Comparison of ENCODE assay signal across 9 mouse cellular contexts in genomic region chr2:165233491-165234290, GRCm38 (mm10). TPM values are rescaled to one million over a fixed set of nuclear protein-coding genes. Genes with fewer than 3 reads are reported as not detected.
DNase-seq lines count a peak whose midpoint lies in the region; ATAC-seq and TF ChIP-seq lines count a peak whose summit lies in the region.
"Had no signal": no experiment of that assay in that cellular context is flagged by ENCODE, and none has a peak within 500 bp of the region (broad histone marks: within the 10 kb centered on the region; RNA-seq: fewer than 3 reads in every experiment).

No protein-coding gene starts in this region.

- peak; percentile 70 for DNase-seq in right cerebral cortex, adult 18-20 months
- DNase-seq in right cerebral cortex, postnatal 36 days (ENCODE audit: low spot score in 2 of 2), result no peak
- DNase-seq in embryo, embryonic 10.5 days (ENCODE audit: low spot score), result peak; percentile 70
- DNase-seq in heart, adult 2 months, result peak; percentile 53 to 78
- DNase-seq in kidney, adult 9 months, result peak; percentile 26
- peak; percentile 73 for DNase-seq in neural tube, embryonic 11.5 days (ENCODE audit: low spot score)
- peak; percentile 54 for DNase-seq in thymus, adult 2 months

- no peaks in the 10 kb centered on the region for H3K36me3 ChIP-seq in heart, adult 2 months (ENCODE audit: control insufficient read depth, insufficient read depth, low read length)
- H3K36me3 ChIP-seq in liver, embryonic 16.5 days (ENCODE audit: control insufficient read depth, insufficient read depth), result no peaks in the 10 kb centered on the region
- H3K36me3 ChIP-seq in neural tube, embryonic 11.5 days (ENCODE audit: control insufficient read depth, insufficient read depth, low read length), result no peaks in the 10 kb centered on the region
- H3K36me3 ChIP-seq in thymus, adult 2 months (ENCODE audit: control insufficient read depth, insufficient read depth, low read length), result no peaks in the 10 kb centered on the region

- peak overlapping the region; percentile 64 for H3K4me2 ChIP-seq in liver, embryonic 16.5 days (ENCODE audit: low read depth, low read length)
- H3K4me2 ChIP-seq in neural tube, embryonic 11.5 days (ENCODE audit: low read depth), result peak overlapping the region; percentile 96

- intact Hi-C loops in heart, adult 2 months (cut with DNase I), result loop anchor here (1.0 to 2.0 kb wide), 3 partner anchors 43 to 155 kb away; no protein-coding TSS in a partner anchor

- no peak for TF ChIP-seq POLR2A in heart, adult 2 months (IDR thresholded peaks at IDR 0.05; ENCODE audit: insufficient read depth, low read depth, low read length)
- TF ChIP-seq POLR2A in thymus, adult 2 months (IDR thresholded peaks at IDR 0.05; ENCODE audit: control insufficient read depth, extremely low read depth, insufficient read depth, low read length, poor library complexity), result no peak

- no peak overlapping the region for H3K9ac ChIP-seq in heart, adult 2 months (ENCODE audit: low read depth, low read length)
- H3K9ac ChIP-seq in liver, embryonic 16.5 days (ENCODE audit: low read depth, low read length), result no peak overlapping the region
- peak overlapping the region; percentile 67 for H3K9ac ChIP-seq in neural tube, embryonic 11.5 days (ENCODE audit: low read length)

- H3K79me2 ChIP-seq in heart, adult 2 months (replicated peaks; ENCODE audit: control insufficient read depth, insufficient read depth, low read length), result no peaks in the 10 kb centered on the region

- TF ChIP-seq CTCF in heart, adult 2 months (IDR thresholded peaks at IDR 0.05), result peak; percentile 85
- TF ChIP-seq CTCF in thymus, adult 2 months (IDR thresholded peaks at IDR 0.05; ENCODE audit: borderline replicate concordance, control insufficient read depth, extremely low read depth, insufficient read depth, low read length, poor library complexity), result 0 out of 2 replicates have a peak, but pooled peaks have one; percentile 34

- WGBS in heart, adult 2 months, result 1% methylated on average over 74 of the region's 82 CpGs
- WGBS in liver, embryonic 16.5 days (ENCODE audit: insufficient replicate concordance), result 2% methylated on average over 69 of the region's 82 CpGs
- 1% methylated on average over 73 of the region's 82 CpGs for WGBS in neural tube, embryonic 11.5 days
- WGBS in thymus, adult 2 months, result 6% methylated on average over 82 of the region's 82 CpGs

- ATAC-seq in liver, embryonic 16.5 days (ENCODE audit: low read depth), result no peak
- peak; percentile 22; the same call in 1 of the 2 replicates for ATAC-seq in neural tube, embryonic 11.5 days (ENCODE audit: insufficient read depth, low FRiP score, low TSS enrichment)

- H3K27ac ChIP-seq in heart, adult 2 months, result no peak overlapping the region
- no peak overlapping the region for H3K27ac ChIP-seq in liver, embryonic 16.5 days (ENCODE audit: low read length)
- 0 out of 2 replicates have a peak overlapping the region, but pooled peaks have one; percentile 60 for H3K27ac ChIP-seq in neural tube, embryonic 11.5 days (ENCODE audit: low read depth, low read length)
- no peak overlapping the region for H3K27ac ChIP-seq in thymus, adult 2 months (ENCODE audit: control insufficient read depth, insufficient read depth, low read length)
- H3K27ac ChIP-seq: macrophage had no signal

- peak overlapping the region; percentile 59 for H3K4me3 ChIP-seq in heart, adult 2 months
- peak overlapping the region; percentile 51 for H3K4me3 ChIP-seq in liver, embryonic 16.5 days (ENCODE audit: low read depth, low read length)
- H3K4me3 ChIP-seq in neural tube, embryonic 11.5 days (ENCODE audit: low read depth, low read length), result peak overlapping the region; percentile 57
- no peak overlapping the region for H3K4me3 ChIP-seq in thymus, adult 2 months (ENCODE audit: control insufficient read depth, insufficient read depth, low read length)

- H3K9me3 ChIP-seq in liver, embryonic 16.5 days (replicated peaks; ENCODE audit: control insufficient read depth, low read length), result no peaks in the 10 kb centered on the region
- no peaks in the 10 kb centered on the region for H3K9me3 ChIP-seq in neural tube, embryonic 11.5 days (ENCODE audit: control insufficient read depth, low read length)

- no peak for TF ChIP-seq EP300 in heart, adult 2 months (IDR thresholded peaks at IDR 0.05; ENCODE audit: insufficient read depth, low read depth, low read length)

- H3K4me1 ChIP-seq in heart, adult 2 months (ENCODE audit: control insufficient read depth, insufficient read depth, low read length), result no peaks in the 10 kb centered on the region
- no peaks in the 10 kb centered on the region; the same call in none of the 2 replicates for H3K4me1 ChIP-seq in liver, embryonic 16.5 days (ENCODE audit: control insufficient read depth, low read depth, low read length)
- H3K4me1 ChIP-seq in neural tube, embryonic 11.5 days (ENCODE audit: control insufficient read depth, insufficient read depth, low read length), result peaks cover 14% of the 10 kb centered on the region
- H3K4me1 ChIP-seq in thymus, adult 2 months (replicated peaks; ENCODE audit: control insufficient read depth, insufficient read depth, low read length), result no peaks in the 10 kb centered on the region

- H3K27me3 ChIP-seq in heart, adult 2 months (ENCODE audit: control insufficient read depth, insufficient read depth, low read length), result peaks cover 10% of the 10 kb centered on the region
- peaks cover 68% of the 10 kb centered on the region for H3K27me3 ChIP-seq in liver, embryonic 16.5 days (ENCODE audit: control insufficient read depth, insufficient read depth, low read depth, low read length)
- H3K27me3 ChIP-seq in neural tube, embryonic 11.5 days (ENCODE audit: control insufficient read depth, insufficient read depth, low read length), result peaks cover 83% of the 10 kb centered on the region
- H3K27me3 ChIP-seq in thymus, adult 2 months (ENCODE audit: control insufficient read depth, insufficient read depth, low read length), result peaks cover 22% of the 10 kb centered on the region

RNA-seq across cellular contexts. Expression of gene Cdh22, which starts 1.0 kb away (rescaled TPM):
- under 1 TPM; 0.50 to 0.65 TPM for total RNA-seq in heart, adult 2 months (2021)
- polyA plus RNA-seq in heart, adult 2 months (2012; rRNA removed), result 0.76 and 1.0 TPM in 2 replicates
- not detected in 2 replicates for polyA plus RNA-seq in liver, embryonic 16.5 days (2015; fragmentation: Nextera tagmentation; extraction: Ambion mirVana)
- 3.1 and 3.4 TPM in 2 replicates for polyA plus RNA-seq in neural tube, embryonic 11.5 days (2014; fragmentation: Nextera tagmentation; extraction: Ambion mirVana)
- 1.2 and 1.3 TPM in 2 replicates for polyA plus RNA-seq in thymus, adult 2 months (2012; rRNA removed)
- polyA plus RNA-seq: macrophage had no signal

RNA-seq across cellular contexts. Expression of gene Slc35c2, which starts 54.0 kb away (rescaled TPM):
- total RNA-seq in heart, adult 2 months (2021), result 10 to 100 TPM; 15.9 to 18.1 TPM
- 43.6 and 46.4 TPM in 2 replicates for polyA plus RNA-seq in heart, adult 2 months (2012; rRNA removed)
- polyA plus RNA-seq in liver, embryonic 16.5 days (2015; fragmentation: Nextera tagmentation; extraction: Ambion mirVana), result 37.9 and 47.2 TPM in 2 replicates
- 47.3 and 48.2 TPM in 2 replicates for polyA plus RNA-seq in neural tube, embryonic 11.5 days (2014; fragmentation: Nextera tagmentation; extraction: Ambion mirVana)
- 78.7 and 82.3 TPM in 2 replicates for polyA plus RNA-seq in thymus, adult 2 months (2012; rRNA removed)

Comparison
In these comparisons a context has a peak if more than half of its experiments do, and no peak if none do; other contexts are left out.
1. DNase-seq: peak in right cerebral cortex, adult 18-20 months (single experiment), embryo, embryonic 10.5 days (single experiment), heart, adult 2 months (2 of 2), kidney, adult 9 months (single experiment), neural tube, embryonic 11.5 days (single experiment) and thymus, adult 2 months (single experiment); none in right cerebral cortex, postnatal 36 days (0 of 2).